In genomic region chr14:79164925-79165324, GRCm38 (mm10) we compare ENCODE assay signal across 9 mouse cellular contexts.
DNase-seq lines count a peak whose midpoint lies in the region; ATAC-seq and TF ChIP-seq lines count a peak whose summit lies in the region.
"Had no signal": no experiment of that assay in that cellular context is flagged by ENCODE, and none has a peak within 500 bp of the region (broad histone marks: within the 10 kb centered on the region; RNA-seq: fewer than 3 reads in every experiment).

No protein-coding gene starts in this region.

- H3K27ac ChIP-seq in layer of hippocampus, adult 2 months, result no peak overlapping the region
- no peak overlapping the region for H3K27ac ChIP-seq in ES-Bruce4 (ENCODE audit: insufficient read depth, low read length)
- H3K27ac ChIP-seq: neural tube, embryonic 13.5 days had no signal

- no peaks in the 10 kb centered on the region for H3K36me3 ChIP-seq in ES-Bruce4 (ENCODE audit: control insufficient read depth, insufficient read depth, low read length, poor library complexity, severe bottlenecking)
- H3K36me3 ChIP-seq: neural tube, embryonic 13.5 days had no signal

- no peaks in the 10 kb centered on the region for H3K4me1 ChIP-seq in ES-Bruce4 (ENCODE audit: control insufficient read depth, insufficient read depth, low read length)
- H3K4me1 ChIP-seq: neural tube, embryonic 13.5 days had no signal

- no peak for TF ChIP-seq EP300 in ES-Bruce4 (IDR thresholded peaks at IDR 0.05; ENCODE audit: insufficient read depth, low read depth, low read length)

- no peaks in the 10 kb centered on the region for H3K27me3 ChIP-seq in ES-Bruce4 (ENCODE audit: control insufficient read depth, insufficient read depth, low read length, poor library complexity, severe bottlenecking)
- H3K27me3 ChIP-seq: neural tube, embryonic 13.5 days had no signal

- H3K4me3 ChIP-seq in layer of hippocampus, adult 2 months, result no peak overlapping the region
- H3K4me3 ChIP-seq in ES-Bruce4 (ENCODE audit: low read depth, low read length), result no peak overlapping the region
- H3K4me3 ChIP-seq: neural tube, embryonic 13.5 days had no signal

- no peaks in the 10 kb centered on the region for H3K9me3 ChIP-seq in ES-Bruce4 (replicated peaks; ENCODE audit: control insufficient read depth, insufficient read depth, low read length, poor library complexity, severe bottlenecking)
- H3K9me3 ChIP-seq: neural tube, embryonic 13.5 days had no signal

- no peak for DNase-seq in layer of hippocampus, adult 2 months (ENCODE audit: low spot score in 2 of 2)
- no peak for DNase-seq in layer of hippocampus, postnatal 10 days (ENCODE audit: low spot score in 2 of 2)
- peak; percentile 46 for DNase-seq in ZHBTc4 (ENCODE audit: low read depth, low spot score)
- no peak for DNase-seq in natural killer cell, adult 2 months (ENCODE audit: low spot score in 2 of 2)
- no peak for DNase-seq in cerebellum, adult 11-12 months

- H3K9ac ChIP-seq in ES-Bruce4 (ENCODE audit: low read depth, poor library complexity, severe bottlenecking), result no peak overlapping the region
- H3K9ac ChIP-seq: neural tube, embryonic 13.5 days had no signal

- peak; percentile 72 for ATAC-seq in megakaryocyte progenitor cell, adult 5-6 weeks (replicated peaks; ENCODE audit: poor library complexity)
- no peak for ATAC-seq in erythroid progenitor cell, adult 5-6 weeks (replicated peaks; ENCODE audit: low FRiP score, poor library complexity, severe bottlenecking)

- TF ChIP-seq CTCF in layer of hippocampus, adult 2 months (conservative IDR thresholded peaks at IDR 0.05), result peak; percentile 71
- peak; percentile 63 for TF ChIP-seq CTCF in ES-Bruce4 (IDR thresholded peaks at IDR 0.05; ENCODE audit: low read depth, low read length)

- no peak for TF ChIP-seq POLR2A in ES-Bruce4 (IDR thresholded peaks at IDR 0.05; ENCODE audit: insufficient read depth, low read length)
